Mouse (Mus musculus) forebrain, embryonic 11.5 days (tissue): ENCODE data around the gene Perm1. TPM values are rescaled to one million over a fixed set of nuclear protein-coding genes. Genes with fewer than 3 reads are reported as not detected.

Source experiments
- ATAC-seq: fragments of 200-750 bp; cut with Nextera tagmentation; replicated peaks from 2 replicates; pipeline ENCODE4 v1.8.0; 2017; ENCODE audit warnings: moderate TSS enrichment; ENCODE audit not compliant: low FRiP score
- DNase-seq: peaks from one replicate; pipeline ENCODE4 v3.0.0-alpha.2; 2017; ENCODE audit warnings: low spot score
- H3K27ac ChIP-seq: fragments of 300-500 bp; sonication (generic); 2 replicates; pipeline ENCODE4 v1.5.1; 2014; ENCODE audit warnings: low read depth, low read length
- H3K27me3 ChIP-seq: fragments of 300-500 bp; sonication (generic); 2 replicates; pipeline ENCODE4 v1.6.1; 2014; ENCODE audit warnings: mild to moderate bottlenecking, low read length, mixed read lengths; ENCODE audit not compliant: control insufficient read depth, insufficient read depth
- H3K36me3 ChIP-seq: fragments of 300-500 bp; sonication (generic); 2 replicates; pipeline ENCODE4 v1.6.1; 2014; ENCODE audit warnings: mild to moderate bottlenecking, low read length, moderate library complexity, mixed read lengths; ENCODE audit not compliant: control insufficient read depth, insufficient read depth
- H3K4me1 ChIP-seq: fragments of 300-500 bp; sonication (generic); replicated peaks from 2 replicates; pipeline ENCODE4 v1.6.1; 2014; ENCODE audit warnings: low read length, mixed read lengths; ENCODE audit not compliant: control insufficient read depth, insufficient read depth
- H3K4me2 ChIP-seq: fragments of 300-500 bp; sonication (generic); 2 replicates; pipeline ENCODE4 v1.6.1; 2014; ENCODE audit warnings: low read depth, mild to moderate bottlenecking, low read length, moderate library complexity, mixed read lengths; ENCODE audit not compliant: severe bottlenecking
- H3K4me3 ChIP-seq: fragments of 300-500 bp; sonication (generic); 2 replicates; pipeline ENCODE4 v1.5.1; 2014; ENCODE audit warnings: low read depth, low read length
- H3K9ac ChIP-seq: fragments of 300-500 bp; sonication (generic); 2 replicates; pipeline ENCODE4 v1.6.1; 2014; ENCODE audit warnings: low read length
- H3K9me3 ChIP-seq: fragments of 300-500 bp; sonication (generic); 2 replicates; pipeline ENCODE4 v1.6.1; 2016; ENCODE audit warnings: low read length, mixed read lengths; ENCODE audit not compliant: control insufficient read depth
- WGBS: fragments of 180-500 bp; shearing (Covaris S2); extraction: QIAGEN DNeasy Blood & Tissue Kit; methylation state at CpG from one replicate; pipeline ENCODE4 v1.1.7; 2014; 5-methylcytosine and 5-hydroxymethylcytosine counted together
- polyA plus RNA-seq: library from polyadenylated mRNA; unstranded; fragments of >200 nt; fragmentation: Nextera tagmentation; extraction: Ambion mirVana; gene quantifications from 2 replicates; pipeline ENCODE4 v1.2.1, GENCODE M21; 2014

Gene Perm1
- polyA plus RNA-seq, 1 experiment from 2014 or later: 1.6 TPM

DNA sequence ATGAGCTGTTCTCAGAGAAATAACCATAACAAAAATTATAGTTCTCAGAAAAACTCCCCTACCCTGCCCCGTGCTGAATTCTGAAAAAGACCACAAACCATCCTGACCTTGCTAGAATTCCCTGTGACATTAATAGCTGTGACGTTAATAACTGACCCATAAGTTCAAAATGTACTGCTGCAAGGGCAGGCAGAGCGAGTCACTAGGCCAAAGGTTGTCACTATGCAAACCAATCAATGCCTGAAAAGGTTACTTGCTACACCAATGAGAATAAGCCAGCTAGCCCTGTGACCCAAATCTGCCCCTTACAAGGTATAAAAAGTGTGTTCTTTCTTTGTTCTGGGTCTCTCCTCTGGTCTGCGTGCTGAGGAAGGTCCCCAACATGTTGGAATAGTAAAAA, 6.8 kb upstream of the Perm1 start:
- Histone ChIP-seq H3K9me3 (no peaks in the 10 kb centered on the region), H3K4me1 (peaks cover 6% of the 10 kb centered on the region; the same call in 1 of the 2 replicates), H3K27ac (no peak overlapping the region), H3K4me3 (no peak overlapping the region), H3K4me2 (no peak overlapping the region), H3K27me3 (no peaks in the 10 kb centered on the region), H3K36me3 (no peaks in the 10 kb centered on the region), H3K9ac (no peak overlapping the region)
- DNase-seq: no peak
- no peak for ATAC-seq
- WGBS: 88% methylated on average over 4 of the region's 4 CpGs

DNA sequence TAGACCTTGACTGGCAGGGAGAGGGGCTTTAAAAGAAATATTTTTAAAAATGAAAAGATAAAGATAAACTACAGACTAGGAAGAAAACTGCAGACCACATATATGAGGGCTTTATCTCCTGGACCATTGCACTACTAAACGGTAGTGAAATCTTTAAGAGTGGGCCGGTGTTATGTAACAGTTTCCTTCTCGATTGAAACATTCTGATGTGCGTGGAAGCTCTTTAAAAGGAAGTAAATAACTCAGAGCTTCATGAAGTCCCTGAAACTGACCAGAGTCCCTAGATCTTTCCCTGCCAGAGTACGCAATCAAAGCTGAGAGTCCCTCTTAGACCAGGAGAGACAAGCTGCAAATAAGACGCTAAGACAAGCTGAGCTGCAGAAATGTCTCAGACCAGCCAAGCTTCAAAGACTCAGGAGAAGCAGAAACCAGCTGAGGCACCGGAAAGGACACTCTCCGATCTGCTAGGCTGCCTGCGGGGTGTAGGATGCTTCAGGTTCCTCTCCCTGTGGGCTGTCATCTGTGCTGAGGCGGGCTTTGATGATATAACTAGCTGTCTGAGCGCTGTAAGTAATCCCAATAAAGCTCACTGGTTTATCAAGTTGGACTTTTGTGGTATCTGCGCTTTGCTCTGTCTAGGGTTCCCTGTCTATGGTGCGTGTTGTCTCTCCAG, 5.6 kb upstream of the Perm1 start:
- Histone ChIP-seq H3K9ac (no peak overlapping the region), H3K36me3 (no peaks in the 10 kb centered on the region), H3K4me3 (no peak overlapping the region), H3K27me3 (no peaks in the 10 kb centered on the region), H3K4me2 (no peak overlapping the region), H3K4me1 (no peaks in the 10 kb centered on the region), H3K27ac (no peak overlapping the region), H3K9me3 (no peaks in the 10 kb centered on the region)
- ATAC-seq (no peak), DNase-seq (no peak)
- WGBS: 85% methylated on average over 13 of the region's 13 CpGs

DNA sequence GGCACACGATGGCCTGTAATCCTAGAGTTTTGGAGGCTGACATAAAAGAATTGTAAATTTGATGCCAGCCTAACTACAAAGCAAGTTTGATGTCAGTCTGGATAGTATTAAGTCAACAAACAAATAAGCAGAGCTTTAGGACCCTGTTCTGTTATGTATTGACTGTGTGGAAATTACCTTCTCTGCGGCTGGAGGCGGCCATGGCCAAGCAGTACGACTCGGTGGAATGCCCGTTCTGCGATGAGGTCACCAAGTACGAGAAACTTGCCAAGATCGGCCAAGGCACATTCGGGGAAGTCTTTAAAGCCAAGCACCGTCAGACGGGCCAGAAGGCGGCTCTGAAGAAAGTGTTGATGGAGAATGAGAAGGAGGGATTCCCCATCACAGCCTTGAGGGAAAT, 2.5 kb upstream of the Perm1 start:
- 94% methylated on average over 13 of the region's 13 CpGs for WGBS
- ATAC-seq (no peak), DNase-seq (no peak)
- H3K27ac ChIP-seq: no peak overlapping the region
- no peak overlapping the region for H3K9ac ChIP-seq
- no peaks in the 10 kb centered on the region for H3K36me3 ChIP-seq
- no peaks in the 10 kb centered on the region for H3K9me3 ChIP-seq
- H3K4me3 ChIP-seq: no peak overlapping the region
- H3K27me3 ChIP-seq: no peaks in the 10 kb centered on the region
- no peaks in the 10 kb centered on the region for H3K4me1 ChIP-seq
- H3K4me2 ChIP-seq: no peak overlapping the region

DNA sequence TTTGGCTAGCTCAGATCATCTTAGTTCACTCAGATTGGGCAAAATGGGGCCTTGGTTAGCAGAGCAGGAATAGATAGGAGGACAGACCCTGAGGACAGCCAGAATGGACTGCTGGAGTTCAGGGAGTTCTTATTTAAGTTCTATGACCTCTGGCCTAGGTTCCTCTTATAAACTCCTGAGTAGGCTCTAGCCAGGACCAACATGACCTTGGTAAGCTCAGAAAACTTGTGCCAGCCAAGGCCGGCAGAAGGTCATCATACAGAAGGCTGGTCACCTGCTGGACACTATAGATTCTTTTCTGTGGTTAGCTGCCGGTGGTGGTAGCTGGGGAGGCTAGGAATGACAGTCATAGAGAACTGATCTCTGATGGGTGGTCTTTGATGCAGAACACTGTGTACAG, 528 bp downstream of the Perm1 start:
- H3K4me2 ChIP-seq: no peak overlapping the region
- no peaks in the 10 kb centered on the region for H3K36me3 ChIP-seq
- H3K4me1 ChIP-seq: no peaks in the 10 kb centered on the region
- 84% methylated on average over 2 of the region's 2 CpGs for WGBS
- no peak for DNase-seq
- H3K9ac ChIP-seq: no peak overlapping the region
- H3K27me3 ChIP-seq: no peaks in the 10 kb centered on the region
- no peak overlapping the region for H3K4me3 ChIP-seq
- no peaks in the 10 kb centered on the region for H3K9me3 ChIP-seq
- no peak overlapping the region for H3K27ac ChIP-seq
- no peak for ATAC-seq

DNA sequence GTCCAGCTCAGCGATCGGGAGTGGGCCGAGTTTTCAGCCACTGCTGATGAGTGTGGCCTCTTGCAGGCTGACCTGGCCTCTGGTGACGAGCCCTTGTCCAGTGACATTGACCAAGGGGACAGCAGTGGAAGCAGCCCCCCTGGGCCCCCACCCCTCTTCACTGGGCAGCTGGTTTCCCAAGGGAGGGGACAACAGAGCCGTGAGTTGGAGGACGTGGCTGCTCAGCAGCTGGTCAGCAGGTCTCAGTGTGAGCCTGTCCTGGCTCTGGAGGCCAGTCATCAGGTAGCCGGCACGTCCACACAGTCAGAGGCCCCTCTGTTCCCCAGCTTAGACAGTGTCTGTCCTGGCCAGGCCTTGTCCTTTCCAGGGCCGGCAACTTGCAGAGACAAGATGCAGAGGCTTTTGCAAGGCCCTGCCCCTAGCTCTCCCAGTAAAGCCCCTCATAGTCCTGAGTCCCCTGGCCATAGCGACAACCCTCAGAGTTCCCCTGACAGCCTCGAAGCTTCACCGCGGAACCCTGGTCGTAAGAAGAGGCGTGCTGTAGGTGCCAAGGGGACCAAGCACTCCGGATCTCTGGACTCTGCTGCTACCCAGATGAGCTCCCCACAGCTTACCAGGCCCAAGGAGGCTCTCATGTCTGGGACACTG, 1.5 kb downstream of the Perm1 start:
- H3K27ac ChIP-seq: no peak overlapping the region
- no peak; the same call in 1 of the 2 replicates for ATAC-seq
- WGBS: 85% methylated on average over 16 of the region's 16 CpGs

DNA sequence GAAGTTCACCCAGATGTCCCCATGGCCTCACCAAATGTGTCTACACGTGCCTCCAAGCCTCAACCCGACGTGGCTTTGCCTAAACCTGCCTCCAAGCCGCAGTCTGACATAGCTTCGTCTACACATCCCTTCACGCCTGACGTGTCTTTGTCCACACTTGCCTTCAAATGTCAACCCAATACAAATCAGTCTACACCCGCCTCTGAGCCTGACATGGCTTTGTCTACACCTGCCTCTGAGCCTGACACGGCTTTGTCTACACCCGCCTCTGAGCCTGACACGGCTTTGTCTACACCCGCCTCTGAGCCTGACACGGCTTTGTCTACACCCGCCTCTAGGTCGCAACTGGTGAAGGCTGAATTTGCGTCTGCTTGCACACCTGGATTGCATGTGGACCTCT, 2.2 kb downstream of the Perm1 start:
- 84% methylated on average over 16 of the region's 16 CpGs for WGBS
- H3K4me1 ChIP-seq: no peaks in the 10 kb centered on the region
- no peak overlapping the region for H3K27ac ChIP-seq
- H3K4me3 ChIP-seq: no peak overlapping the region
- H3K9ac ChIP-seq: no peak overlapping the region
- ATAC-seq: no peak
- DNase-seq: no peak
- H3K27me3 ChIP-seq: no peaks in the 10 kb centered on the region
- H3K9me3 ChIP-seq: no peaks in the 10 kb centered on the region
- no peaks in the 10 kb centered on the region for H3K36me3 ChIP-seq
- H3K4me2 ChIP-seq: no peak overlapping the region

More for the DNA sequence above, 1.5 kb downstream of the Perm1 start:
- no peak for DNase-seq
- Histone ChIP-seq H3K9ac (no peak overlapping the region), H3K27me3 (no peaks in the 10 kb centered on the region), H3K4me3 (no peak overlapping the region), H3K4me2 (no peak overlapping the region), H3K4me1 (no peaks in the 10 kb centered on the region), H3K9me3 (no peaks in the 10 kb centered on the region), H3K36me3 (no peaks in the 10 kb centered on the region)

DNA sequence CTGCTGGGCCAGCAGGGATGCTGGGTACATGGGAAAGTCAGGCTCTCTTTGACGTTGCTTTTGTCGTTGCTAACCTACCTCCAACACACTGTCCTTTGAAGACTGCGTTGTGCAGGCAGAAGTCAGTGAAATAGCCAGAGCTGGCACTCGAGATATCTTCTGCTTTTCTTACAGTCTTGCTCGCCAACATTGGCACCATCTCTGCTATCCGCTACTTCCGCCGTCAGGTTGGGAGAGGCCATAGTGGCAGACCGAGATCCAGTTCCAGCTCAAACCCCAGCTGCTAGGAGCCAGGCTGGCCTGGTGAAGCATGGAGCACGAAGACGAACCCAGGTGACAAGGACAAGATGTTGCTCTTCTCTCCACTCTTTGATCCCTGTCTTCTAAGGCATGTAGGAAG, 4.3 kb downstream of the Perm1 start:
- ATAC-seq: no peak

DNA sequence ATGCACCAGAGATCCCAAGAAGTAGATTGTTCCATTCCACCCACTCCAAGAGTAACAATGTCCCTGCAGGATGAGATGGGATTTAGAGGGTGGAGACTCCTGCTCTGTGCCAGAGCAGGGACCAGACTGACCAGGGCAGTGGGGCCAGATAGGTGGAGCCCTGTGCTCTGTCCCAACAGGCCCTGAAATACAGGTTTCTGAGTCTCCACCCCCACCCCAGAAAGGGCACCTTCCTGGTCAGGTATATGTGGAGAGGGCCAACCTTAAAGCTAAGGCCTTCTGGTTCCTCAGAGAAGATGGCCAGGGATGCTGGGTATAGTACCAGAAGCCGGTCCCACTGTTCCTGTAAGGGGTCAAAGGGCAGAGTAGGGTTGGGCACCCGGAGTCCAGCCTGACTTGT, 8.6 kb downstream of the Perm1 start:
- no peak for DNase-seq
- no peaks in the 10 kb centered on the region for H3K9me3 ChIP-seq
- H3K4me2 ChIP-seq: no peak overlapping the region
- no peak overlapping the region for H3K4me3 ChIP-seq
- 89% methylated on average over 2 of the region's 2 CpGs for WGBS
- no peak overlapping the region for H3K27ac ChIP-seq
- H3K36me3 ChIP-seq: no peaks in the 10 kb centered on the region
- no peaks in the 10 kb centered on the region for H3K27me3 ChIP-seq
- no peak for ATAC-seq
- H3K4me1 ChIP-seq: peaks cover 3% of the 10 kb centered on the region; the same call in 1 of the 2 replicates
- no peak overlapping the region for H3K9ac ChIP-seq

More for the DNA sequence above, 4.3 kb downstream of the Perm1 start:
- H3K27me3 ChIP-seq: no peaks in the 10 kb centered on the region
- no peaks in the 10 kb centered on the region for H3K36me3 ChIP-seq
- no peak overlapping the region for H3K27ac ChIP-seq
- no peaks in the 10 kb centered on the region for H3K9me3 ChIP-seq
- no peaks in the 10 kb centered on the region for H3K4me1 ChIP-seq
- no peak overlapping the region for H3K9ac ChIP-seq
- H3K4me2 ChIP-seq: no peak overlapping the region
- H3K4me3 ChIP-seq: no peak overlapping the region
- no peak for DNase-seq
- 89% methylated on average over 11 of the region's 11 CpGs for WGBS
